Mouse (Mus musculus): ENCODE measurements around the gene Cxcr5. TPM values are rescaled to one million over a fixed set of nuclear protein-coding genes. Genes with fewer than 3 reads are reported as not detected.

The Cxcr5 gene
- total RNA-seq, 2 experiments from 2014 or later, result not detected

DNA sequence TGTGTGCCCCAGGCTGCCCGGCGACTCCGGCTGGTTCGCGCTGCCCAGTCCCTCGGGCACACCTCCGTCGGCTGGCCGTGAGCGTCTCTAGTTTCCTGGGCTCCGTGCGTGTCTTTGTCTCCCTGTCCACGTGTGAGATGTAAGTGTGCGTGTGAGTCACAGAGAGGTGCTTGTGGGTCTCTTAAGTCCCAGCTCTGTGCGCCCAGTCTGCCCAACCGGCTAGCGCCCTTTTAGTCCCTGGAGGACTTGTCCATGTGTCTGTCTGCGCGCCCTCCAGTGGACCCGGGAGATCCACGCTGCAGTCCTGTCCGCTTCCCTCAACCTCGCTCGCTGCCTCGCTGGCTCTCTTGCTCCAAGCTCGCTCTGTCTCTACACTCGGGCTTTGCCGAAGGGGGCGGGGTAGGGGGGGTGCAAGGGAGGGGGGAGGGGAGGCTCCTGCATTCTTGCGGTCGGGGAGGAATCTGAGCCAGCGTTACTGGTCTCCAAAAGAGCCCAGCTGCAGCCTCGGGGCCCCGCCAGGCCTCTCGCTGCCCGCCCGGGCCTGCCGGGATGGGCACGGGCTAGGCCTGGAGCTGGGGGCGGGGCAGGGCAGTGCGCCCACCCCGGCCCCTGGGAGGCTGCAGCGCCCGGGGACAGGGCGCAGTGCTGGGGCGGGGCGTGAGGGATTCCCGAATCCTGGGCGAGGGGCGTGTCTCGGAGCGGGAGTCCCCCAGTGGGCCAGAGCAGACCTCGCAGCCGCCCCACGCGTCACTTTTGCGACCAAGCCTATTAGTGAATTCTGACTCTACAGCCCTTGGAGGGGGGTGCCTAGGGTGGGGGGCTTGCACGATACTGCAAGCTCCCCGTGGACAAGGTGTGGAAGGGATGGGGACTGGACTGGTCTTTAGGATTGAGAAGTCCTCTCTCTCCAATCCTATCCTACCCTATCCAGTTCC lies 63.0 kb downstream of the Cxcr5 start:
- intact Hi-C loops (cut with DNase I), result no loop called here
- peak; percentile 70 for DNase-seq

GRCm38 (mm10) chr9:44497624-44498377 lies 63.9 kb downstream of the Cxcr5 start:
- intact Hi-C loops (cut with DNase I), result no loop called here
- DNase-seq, result peak; percentile 11

DNA sequence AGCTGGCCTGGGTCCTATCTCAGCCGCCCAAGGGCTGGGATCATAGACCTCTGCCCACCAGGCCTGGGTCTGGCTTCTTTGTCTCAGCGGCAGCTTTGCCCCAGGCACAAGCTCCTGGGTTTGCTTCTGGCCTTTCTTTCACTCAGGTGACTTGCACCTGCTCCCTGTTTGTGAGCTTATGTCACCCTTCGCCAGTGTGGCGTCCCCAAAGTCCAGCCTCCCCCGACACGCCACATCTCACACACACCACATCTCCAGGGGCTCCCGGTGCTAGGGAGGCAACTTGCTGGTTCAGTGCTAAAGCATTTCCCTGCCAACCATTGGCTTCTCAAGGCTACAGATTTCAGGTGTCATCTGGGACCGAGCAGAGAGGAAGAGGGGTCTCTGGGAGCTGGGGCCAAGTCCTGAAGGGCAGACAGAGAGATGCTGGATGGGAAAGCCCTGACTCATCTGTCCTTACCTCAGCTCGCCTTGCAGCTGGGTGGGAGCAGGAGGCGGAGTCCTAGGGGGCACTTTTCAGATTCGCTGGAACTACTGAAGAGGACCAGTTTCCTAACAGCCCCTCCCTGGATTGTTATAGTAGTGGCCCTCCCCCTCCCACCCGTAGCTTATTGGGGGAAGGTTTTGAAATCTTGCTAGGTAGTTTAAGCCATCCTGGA lies 64.7 kb downstream of the Cxcr5 start:
- intact Hi-C loops (cut with DNase I), result no loop called here

DNA sequence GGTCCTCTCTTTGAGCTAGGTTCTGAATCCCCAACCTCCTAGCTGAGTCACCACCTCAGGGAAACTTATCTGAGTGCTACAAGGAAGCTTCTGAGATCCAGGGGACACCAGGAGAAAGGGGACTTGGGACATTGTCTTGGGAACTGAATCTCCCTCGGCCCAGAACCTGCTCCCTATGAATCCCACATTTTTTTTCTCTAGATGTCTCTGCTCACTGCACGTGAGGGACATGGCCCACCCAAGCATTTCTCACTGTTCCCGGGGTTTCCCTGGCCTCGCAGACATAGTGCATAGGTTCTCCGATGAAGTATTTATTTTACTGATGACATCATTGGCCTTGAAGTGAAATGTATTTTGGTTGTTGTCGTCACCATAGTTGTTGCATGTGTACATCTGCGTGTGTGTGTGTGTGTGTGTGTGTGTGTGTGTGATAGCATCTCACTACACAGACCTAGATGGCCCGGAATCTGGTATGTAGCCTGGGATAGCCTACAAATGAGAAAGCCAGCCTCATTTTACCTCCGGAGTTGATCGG lies 65.8 kb downstream of the Cxcr5 start:
- intact Hi-C loops (cut with DNase I), result no loop called here

More for the DNA sequence above, 64.7 kb downstream of the Cxcr5 start:
- DNase-seq, result no peak

GRCm38 (mm10) chr9:44494863-44495809 lies 66.5 kb downstream of the Cxcr5 start:
- intact Hi-C loops (cut with DNase I), result no loop called here
- peak; percentile 51 for DNase-seq

More for the DNA sequence above, 65.8 kb downstream of the Cxcr5 start:
- no peak for DNase-seq

DNA sequence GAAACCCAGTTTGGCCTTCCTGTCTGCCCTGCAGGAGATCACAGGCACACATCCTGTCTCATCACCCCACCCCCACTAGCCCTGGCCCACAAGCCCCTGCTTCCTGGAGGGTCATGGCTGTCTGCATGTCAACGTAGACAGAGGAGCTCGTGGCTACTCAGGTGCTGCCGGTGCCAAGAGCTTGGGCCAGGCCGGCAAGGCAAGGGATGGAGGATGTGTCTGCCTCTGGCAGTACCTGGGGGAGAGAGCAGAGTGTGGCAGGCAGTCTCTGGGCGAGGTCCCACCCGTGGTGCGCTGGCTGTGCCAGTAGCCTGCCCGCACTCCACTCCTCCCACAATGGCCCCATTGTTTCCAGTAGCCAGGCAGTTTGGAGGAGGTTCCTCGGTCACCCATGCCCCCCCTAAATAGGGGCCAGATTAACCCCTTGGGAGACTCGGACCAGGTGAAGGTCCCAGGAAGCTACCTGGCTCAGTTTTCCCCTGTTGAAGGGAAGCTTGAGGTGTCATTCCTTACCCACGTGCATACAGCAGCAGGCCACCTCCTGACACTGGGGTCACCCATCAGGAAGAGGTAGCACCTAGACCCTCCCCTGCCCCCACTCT lies 67.3 kb downstream of the Cxcr5 start:
- intact Hi-C loops (cut with DNase I), result no loop called here
- DNase-seq, result peak; percentile 33

- peak; percentile 5 for DNase-seq
- intact Hi-C loops (cut with DNase I), result no loop called here
Measured at GRCm38 (mm10) chr9:44492631-44493461, 68.8 kb downstream of the Cxcr5 start.

- DNase-seq, result no peak
- intact Hi-C loops (cut with DNase I), result no loop called here
Measured at GRCm38 (mm10) chr9:44491351-44491750, 70.3 kb downstream of the Cxcr5 start.

DNA sequence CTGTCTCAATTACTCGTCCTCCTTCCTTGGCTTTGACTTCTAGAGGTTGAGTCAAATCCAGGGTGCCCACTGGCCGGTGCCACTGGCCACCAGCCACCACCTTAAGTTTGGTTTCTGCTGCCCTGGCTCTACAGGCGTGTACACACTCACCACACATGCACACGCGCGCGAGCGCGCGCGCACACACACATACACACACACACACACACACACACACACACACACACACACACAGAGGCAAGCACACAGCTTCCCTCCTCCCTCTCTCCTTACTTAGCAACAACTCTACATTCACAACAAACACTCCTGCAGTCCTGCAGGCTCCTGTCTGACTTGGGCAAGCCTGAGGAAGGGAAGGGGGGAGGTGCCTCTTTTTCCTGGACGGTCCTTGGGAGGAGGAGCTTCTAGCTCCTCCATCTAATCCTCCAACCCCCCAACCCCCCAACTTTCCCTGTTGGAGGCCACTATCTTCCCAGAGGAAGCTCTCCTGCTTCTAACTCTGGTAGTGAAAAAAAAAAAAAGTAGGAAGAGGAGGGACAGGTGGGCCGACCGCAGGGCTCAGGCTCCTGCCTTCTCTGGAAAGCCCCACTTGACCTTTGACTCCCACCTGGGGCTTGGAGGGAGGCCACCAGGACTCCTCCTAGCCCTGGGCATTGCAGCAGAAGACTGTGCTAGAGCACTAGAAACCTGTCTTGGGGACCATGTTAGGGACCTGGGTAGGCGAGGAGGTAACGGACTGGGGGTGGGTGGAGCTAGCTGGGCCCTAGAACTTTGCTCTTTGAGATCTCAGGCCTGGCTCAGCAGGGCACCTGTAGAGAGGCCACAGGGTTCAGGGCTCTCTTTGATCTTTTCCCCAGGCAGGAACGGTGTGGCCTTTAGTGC lies 71.3 kb downstream of the Cxcr5 start:
- intact Hi-C loops (cut with DNase I), result no loop called here
- peak; percentile 30 for DNase-seq

DNA sequence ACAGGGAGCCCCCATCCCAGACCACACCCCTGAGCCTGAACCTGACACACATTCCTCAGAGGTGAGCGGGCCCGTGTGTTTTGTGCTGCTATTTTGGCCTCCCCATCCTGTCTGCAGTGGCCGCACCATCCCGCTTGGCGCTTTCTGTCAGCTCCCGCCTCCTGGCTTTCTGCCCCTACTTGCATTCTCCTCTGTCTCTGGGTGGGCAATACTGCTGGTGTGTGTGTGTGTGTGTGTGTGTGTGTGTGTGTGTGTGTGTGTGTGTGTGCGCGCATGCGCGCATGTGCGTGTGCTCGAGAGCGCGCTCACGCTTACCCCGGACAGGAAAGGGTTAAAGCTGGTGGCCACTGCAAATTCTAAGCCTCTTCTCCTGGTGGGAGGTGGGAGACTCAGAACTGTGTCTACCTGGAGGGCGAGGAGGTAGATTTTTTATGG lies 72.0 kb downstream of the Cxcr5 start:
- intact Hi-C loops (cut with DNase I), result no loop called here
- peak; percentile 76 for DNase-seq

- DNase-seq, result peak; percentile 73
- intact Hi-C loops (cut with DNase I), result no loop called here
Measured at GRCm38 (mm10) chr9:44488855-44489381, 72.8 kb downstream of the Cxcr5 start.

DNA sequence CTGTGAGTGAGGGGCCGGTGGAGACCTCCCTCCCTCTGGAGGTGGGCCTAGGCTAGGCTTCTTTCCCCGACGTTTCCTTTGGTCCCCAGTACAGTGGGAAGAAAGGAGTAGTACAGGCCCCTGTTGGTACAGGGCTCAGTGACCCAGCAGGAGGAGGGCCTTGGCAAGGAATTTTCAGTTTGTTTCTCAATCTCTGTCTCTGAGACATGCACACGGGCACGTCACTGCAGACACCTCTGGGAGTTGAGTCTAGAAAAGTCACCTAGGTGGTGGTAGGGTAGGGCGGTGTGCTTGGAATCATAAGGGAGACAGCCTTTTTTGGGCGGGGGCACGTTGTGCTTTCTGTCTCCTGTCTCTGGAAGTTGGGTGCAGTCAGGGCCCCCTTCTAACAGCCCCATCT lies 73.3 kb downstream of the Cxcr5 start:
- intact Hi-C loops (cut with DNase I), result no loop called here
- DNase-seq, result no peak

- DNase-seq, result peak; percentile 21
- intact Hi-C loops (cut with DNase I), result no loop called here
Measured at GRCm38 (mm10) chr9:44487441-44487840, 74.2 kb downstream of the Cxcr5 start.

DNA sequence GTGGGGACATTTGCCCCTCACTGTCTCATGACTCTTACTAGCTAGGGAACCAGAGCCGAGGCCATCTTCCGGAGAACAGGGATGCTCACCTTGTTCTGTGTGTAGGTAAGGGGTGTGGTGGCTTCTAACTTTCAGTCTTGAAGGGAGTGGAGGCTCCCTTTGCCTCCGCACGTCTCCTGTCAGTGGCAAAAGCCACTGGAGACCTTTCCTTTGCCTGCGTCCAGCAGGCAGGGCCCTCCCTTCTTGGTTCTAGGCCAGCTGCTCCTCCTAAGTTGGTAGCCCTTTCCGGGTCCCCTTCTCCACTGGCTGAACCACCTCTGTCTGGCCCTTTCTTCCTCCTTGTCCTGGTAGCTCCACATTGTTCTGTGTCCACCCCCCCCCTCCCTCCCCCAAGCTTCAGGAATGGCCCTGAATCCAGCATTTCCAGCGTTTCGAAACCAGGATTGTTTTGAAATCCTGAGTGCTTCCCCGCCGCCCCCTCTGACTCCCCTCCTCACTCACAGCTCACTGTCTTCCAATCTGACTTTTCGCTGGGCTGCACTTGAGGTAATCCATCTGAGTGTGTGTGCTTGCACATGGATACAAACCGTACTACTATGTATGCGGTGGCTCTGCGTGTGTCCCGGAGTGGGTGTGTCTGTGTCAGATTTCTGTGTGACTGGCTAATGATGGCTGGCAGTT lies 74.8 kb downstream of the Cxcr5 start:
- peak; percentile 37 for DNase-seq

GRCm38 (mm10) chr9:44486335-44486734 lies 75.3 kb downstream of the Cxcr5 start:
- intact Hi-C loops (cut with DNase I), result no loop called here
- DNase-seq, result peak; percentile 16

More for the DNA sequence above, 74.8 kb downstream of the Cxcr5 start:
- intact Hi-C loops (cut with DNase I), result no loop called here

DNA sequence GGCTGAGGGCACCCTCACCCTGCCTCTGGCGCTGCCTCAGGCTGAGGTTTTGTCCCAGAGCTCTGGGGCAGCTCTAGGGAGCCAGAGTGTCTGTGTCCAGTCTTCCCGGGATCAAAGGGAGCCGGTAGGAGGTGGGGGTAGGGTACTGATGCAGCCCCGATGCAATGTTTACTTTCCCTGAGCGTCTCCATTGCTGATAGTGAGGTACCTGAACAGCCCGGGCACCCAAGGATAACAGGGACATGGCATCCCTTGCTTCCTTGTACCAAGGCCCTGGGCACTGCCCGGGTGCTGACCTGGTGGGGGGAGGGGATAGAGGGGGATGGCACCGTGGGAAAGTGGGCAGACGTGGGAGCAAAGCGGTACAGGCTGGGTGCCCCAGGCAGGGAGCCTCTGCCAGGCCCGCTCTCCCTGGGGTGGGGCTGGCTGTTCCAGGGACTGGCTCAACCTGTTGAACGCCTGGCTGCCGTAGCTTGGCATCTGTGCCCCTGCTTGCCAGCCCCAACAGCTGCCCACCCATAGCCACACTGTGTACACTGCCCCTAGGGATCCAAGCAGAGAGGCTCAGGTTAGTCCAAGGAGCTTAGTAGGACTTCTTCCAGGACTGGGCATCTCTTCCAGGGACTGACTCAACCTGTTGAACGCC lies 76.0 kb downstream of the Cxcr5 start:
- intact Hi-C loops (cut with DNase I), result no loop called here
- peak; percentile 24 for DNase-seq
